Mouse (Mus musculus): ENCODE measurements around the gene Crlf2. TPM values are rescaled to one million over a fixed set of nuclear protein-coding genes. Genes with fewer than 3 reads are reported as not detected.

Crlf2 gene
- polyA plus RNA-seq (2015; fragmentation: Nextera tagmentation; extraction: Ambion mirVana), result 23.2 and 23.6 TPM in 2 replicates

GRCm38 (mm10) chr5:109558404-109559160 lies at the start of gene Crlf2:
Gene Crlf2, minus strand, starts transcription at chr5:109558993.
- peak within 1 kb of the TSS; percentile 80 for H3K9ac ChIP-seq (replicated peaks)
- no peaks in the 10 kb centered on the region for H3K27me3 ChIP-seq (replicated peaks)
- under 1% methylated on average over 55 of the region's 73 CpGs for WGBS
- peak; percentile 65 for ATAC-seq (ENCODE audit: low FRiP score)
- peak within 1 kb of the TSS; percentile 61 for H3K4me2 ChIP-seq
- peak within 1 kb of the TSS; percentile 74 for H3K4me3 ChIP-seq (replicated peaks)
- no peaks in the 10 kb centered on the region for H3K4me1 ChIP-seq
- H3K36me3 ChIP-seq, result peaks cover 21% of the 10 kb centered on the region
- H3K9me3 ChIP-seq (replicated peaks), result no peaks in the 10 kb centered on the region; the same call in 1 of the 2 replicates
- H3K27ac ChIP-seq (replicated peaks), result peak within 1 kb of the TSS; percentile 99

DNA sequence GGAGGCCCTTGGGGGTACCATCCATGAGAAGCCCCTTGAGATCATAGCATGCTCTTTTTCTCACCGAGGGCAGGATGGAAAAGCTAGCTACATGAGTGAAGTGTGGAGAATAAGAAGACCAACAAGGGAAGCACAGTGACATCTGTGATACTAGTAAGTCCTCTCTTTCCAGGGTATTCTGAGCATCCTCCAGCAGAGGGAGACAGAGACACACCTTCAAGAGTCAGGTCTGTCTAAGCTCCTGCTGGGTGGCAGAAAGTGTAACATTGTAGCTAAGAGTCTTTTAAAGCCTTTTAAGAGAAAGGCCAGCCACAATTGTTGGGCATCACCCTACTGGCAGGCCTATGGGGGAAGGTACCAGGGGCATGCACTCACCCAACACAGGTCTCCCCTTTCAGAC lies 43.8 kb upstream of the Crlf2 start:
- no peaks in the 10 kb centered on the region for H3K4me1 ChIP-seq
- no peaks in the 10 kb centered on the region for H3K27me3 ChIP-seq (replicated peaks)
- no peak overlapping the region for H3K9ac ChIP-seq (replicated peaks)
- no peak overlapping the region for H3K27ac ChIP-seq (replicated peaks)
- no peak for ATAC-seq (ENCODE audit: low FRiP score)
- H3K9me3 ChIP-seq (replicated peaks), result no peaks in the 10 kb centered on the region
- no peaks in the 10 kb centered on the region for H3K36me3 ChIP-seq
- no peak overlapping the region for H3K4me2 ChIP-seq
- 56% methylated on average over 1 of the region's 1 CpGs for WGBS
- H3K4me3 ChIP-seq (replicated peaks), result no peak overlapping the region

DNA sequence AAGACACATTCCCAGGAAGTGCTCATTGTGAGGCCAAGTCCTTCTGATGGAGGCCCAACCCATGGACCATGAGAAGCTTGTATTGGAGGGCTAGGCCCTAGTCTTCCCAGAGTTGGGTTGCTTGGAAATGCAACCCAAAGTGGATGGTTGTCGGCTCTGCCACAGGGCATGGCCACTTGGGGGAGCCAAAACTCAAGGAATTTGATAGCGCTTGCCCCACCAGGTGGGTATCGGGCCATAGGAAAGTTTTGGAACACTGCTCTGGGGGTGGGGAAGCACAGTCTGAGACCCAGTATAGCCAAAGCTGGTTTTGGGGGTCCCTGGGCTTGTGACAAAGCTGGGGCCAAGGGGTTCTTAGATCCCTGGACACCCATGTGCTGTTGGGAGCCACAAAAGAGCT lies 42.3 kb upstream of the Crlf2 start:
- Histone ChIP-seq H3K27ac (replicated peaks) (no peak overlapping the region), H3K9ac (replicated peaks) (no peak overlapping the region), H3K9me3 (replicated peaks) (no peaks in the 10 kb centered on the region), H3K4me3 (replicated peaks) (no peak overlapping the region), H3K4me1 (no peaks in the 10 kb centered on the region), H3K36me3 (no peaks in the 10 kb centered on the region), H3K27me3 (replicated peaks) (no peaks in the 10 kb centered on the region), H3K4me2 (no peak overlapping the region)
- no peak for ATAC-seq (ENCODE audit: low FRiP score)
- WGBS, result 26% methylated on average over 3 of the region's 3 CpGs

DNA sequence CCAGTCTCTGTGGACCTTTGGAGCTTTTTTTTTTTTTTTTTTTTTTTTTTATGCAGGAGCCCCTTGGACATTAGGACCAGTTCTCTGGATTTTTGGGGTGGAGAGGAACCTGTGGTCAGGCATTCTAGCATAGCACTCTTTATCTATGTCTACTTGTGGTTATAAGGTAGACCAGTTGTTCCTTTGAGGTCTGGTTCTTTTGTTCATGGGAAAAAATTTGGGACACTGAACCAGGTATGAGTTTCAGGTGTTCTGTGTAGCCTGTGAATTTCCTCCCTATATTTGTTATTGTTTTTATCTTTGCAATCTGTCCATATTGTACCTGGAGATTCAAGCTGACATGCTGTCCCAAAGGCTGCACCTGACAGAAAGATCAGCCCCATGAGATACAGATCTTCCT lies 40.1 kb upstream of the Crlf2 start:
- H3K27ac ChIP-seq (replicated peaks), result no peak overlapping the region
- H3K27me3 ChIP-seq (replicated peaks), result no peaks in the 10 kb centered on the region
- no peaks in the 10 kb centered on the region for H3K36me3 ChIP-seq
- no peak overlapping the region for H3K4me2 ChIP-seq
- H3K9me3 ChIP-seq (replicated peaks), result no peaks in the 10 kb centered on the region
- ATAC-seq (ENCODE audit: low FRiP score), result no peak
- no peaks in the 10 kb centered on the region for H3K4me1 ChIP-seq
- no peak overlapping the region for H3K9ac ChIP-seq (replicated peaks)
- H3K4me3 ChIP-seq (replicated peaks), result no peak overlapping the region

DNA sequence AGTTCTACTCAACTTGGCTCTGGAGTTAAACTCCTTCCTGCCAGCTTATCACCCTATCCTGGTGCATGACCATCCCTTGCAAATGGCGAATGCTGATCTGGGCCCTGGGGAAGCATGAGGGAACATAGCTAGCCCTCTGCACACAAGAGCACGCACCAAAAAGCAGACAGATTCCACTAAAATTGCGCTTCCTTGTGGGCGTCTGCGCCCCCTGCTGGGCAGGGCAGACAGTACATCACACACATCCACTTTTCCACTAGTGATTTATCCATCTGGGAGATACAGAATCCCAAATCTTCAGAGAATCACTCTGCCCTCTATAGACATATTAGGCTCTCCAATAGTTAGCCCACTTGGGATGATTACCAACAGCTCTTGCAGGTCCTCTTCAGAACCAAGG lies 37.9 kb upstream of the Crlf2 start:
- Histone ChIP-seq H3K4me1 (no peaks in the 10 kb centered on the region), H3K36me3 (no peaks in the 10 kb centered on the region), H3K4me3 (replicated peaks) (no peak overlapping the region), H3K4me2 (no peak overlapping the region), H3K9ac (replicated peaks) (no peak overlapping the region), H3K9me3 (replicated peaks) (no peaks in the 10 kb centered on the region), H3K27ac (replicated peaks) (no peak overlapping the region), H3K27me3 (replicated peaks) (no peaks in the 10 kb centered on the region)
- 31% methylated on average over 5 of the region's 5 CpGs for WGBS
- ATAC-seq (ENCODE audit: low FRiP score), result no peak

DNA sequence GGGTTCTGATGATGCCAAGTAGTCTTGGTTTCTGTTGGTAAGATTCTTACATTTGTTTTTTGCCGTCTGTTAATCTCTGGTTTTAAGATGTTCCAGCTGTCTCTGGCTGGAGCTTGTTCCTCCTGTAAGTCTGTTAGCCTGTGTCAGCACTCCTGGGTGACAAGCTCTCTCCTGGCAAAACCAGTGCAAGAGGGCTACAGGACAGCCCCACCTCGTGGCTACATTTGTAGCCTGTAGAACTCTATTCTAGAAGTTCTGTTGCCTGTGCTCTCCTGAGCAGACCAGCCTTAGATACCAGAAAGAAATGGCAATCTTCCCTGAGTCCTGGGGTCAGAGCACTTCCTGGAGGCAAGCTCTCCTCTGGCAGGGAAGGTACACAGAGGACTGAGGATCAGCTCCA lies 4.0 kb upstream of the Crlf2 start:
- no peak overlapping the region for H3K4me2 ChIP-seq
- no peaks in the 10 kb centered on the region for H3K36me3 ChIP-seq
- H3K4me3 ChIP-seq (replicated peaks), result no peak overlapping the region
- no peaks in the 10 kb centered on the region for H3K9me3 ChIP-seq (replicated peaks)
- no peaks in the 10 kb centered on the region for H3K4me1 ChIP-seq
- no peaks in the 10 kb centered on the region for H3K27me3 ChIP-seq (replicated peaks)
- no peak overlapping the region for H3K9ac ChIP-seq (replicated peaks)
- ATAC-seq (ENCODE audit: low FRiP score), result no peak
- 65% methylated on average over 2 of the region's 2 CpGs for WGBS
- no peak overlapping the region for H3K27ac ChIP-seq (replicated peaks)

DNA sequence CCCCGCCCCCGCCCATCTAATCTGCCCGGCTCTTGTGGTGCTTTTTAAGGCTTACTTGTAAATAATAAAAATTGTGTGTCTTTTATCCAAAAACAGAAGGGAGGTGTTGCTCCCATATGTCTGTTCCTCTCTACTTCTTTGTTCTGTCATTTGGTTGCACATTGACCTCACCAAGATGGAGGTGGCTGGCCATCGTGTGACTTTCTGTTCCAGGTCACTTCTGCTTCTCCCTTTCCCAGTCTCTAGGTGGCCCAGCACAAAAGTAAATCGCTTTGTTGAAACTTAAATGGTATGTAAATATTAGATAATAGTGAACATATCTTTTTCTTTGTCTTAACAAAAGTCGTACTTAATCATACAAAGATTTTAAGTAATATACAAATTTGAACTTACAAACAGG lies 398 bp upstream of the Crlf2 start:
- Histone ChIP-seq H3K9ac (replicated peaks) (no peak overlapping the region; the same call in 1 of the 2 replicates), H3K4me3 (replicated peaks) (peak overlapping the region; percentile 74), H3K27me3 (replicated peaks) (no peaks in the 10 kb centered on the region), H3K9me3 (replicated peaks) (no peaks in the 10 kb centered on the region; the same call in 1 of the 2 replicates), H3K27ac (replicated peaks) (peak overlapping the region; percentile 99), H3K36me3 (peaks cover 19% of the 10 kb centered on the region), H3K4me1 (no peaks in the 10 kb centered on the region), H3K4me2 (peak overlapping the region; percentile 61)
- ATAC-seq (ENCODE audit: low FRiP score), result no peak
- 25% methylated on average over 6 of the region's 6 CpGs for WGBS

- H3K27me3 ChIP-seq (replicated peaks), result no peaks in the 10 kb centered on the region
- peak overlapping the region; percentile 61 for H3K4me2 ChIP-seq
- under 1% methylated on average over 9 of the region's 9 CpGs for WGBS
- peak overlapping the region; percentile 74 for H3K4me3 ChIP-seq (replicated peaks)
- no peaks in the 10 kb centered on the region; the same call in 1 of the 2 replicates for H3K9me3 ChIP-seq (replicated peaks)
- peak overlapping the region; percentile 99 for H3K27ac ChIP-seq (replicated peaks)
- peaks cover 23% of the 10 kb centered on the region for H3K36me3 ChIP-seq
- peak overlapping the region; percentile 80 for H3K9ac ChIP-seq (replicated peaks)
- no peak for ATAC-seq (ENCODE audit: low FRiP score)
- H3K4me1 ChIP-seq, result no peaks in the 10 kb centered on the region
Observed at GRCm38 (mm10) chr5:109558123-109558403, 730 bp downstream of the Crlf2 start.

- Histone ChIP-seq H3K4me2 (peak overlapping the region; percentile 61), H3K9me3 (replicated peaks) (no peaks in the 10 kb centered on the region; the same call in 1 of the 2 replicates), H3K36me3 (peaks cover 23% of the 10 kb centered on the region), H3K4me3 (replicated peaks) (peak overlapping the region; percentile 74), H3K27me3 (replicated peaks) (no peaks in the 10 kb centered on the region), H3K9ac (replicated peaks) (peak overlapping the region; percentile 80), H3K27ac (replicated peaks) (peak overlapping the region; percentile 99), H3K4me1 (no peaks in the 10 kb centered on the region)
- ATAC-seq (ENCODE audit: low FRiP score), result peak; percentile 80
- under 1% methylated on average over 35 of the region's 35 CpGs for WGBS
Observed at GRCm38 (mm10) chr5:109557321-109558122, 1.3 kb downstream of the Crlf2 start.

DNA sequence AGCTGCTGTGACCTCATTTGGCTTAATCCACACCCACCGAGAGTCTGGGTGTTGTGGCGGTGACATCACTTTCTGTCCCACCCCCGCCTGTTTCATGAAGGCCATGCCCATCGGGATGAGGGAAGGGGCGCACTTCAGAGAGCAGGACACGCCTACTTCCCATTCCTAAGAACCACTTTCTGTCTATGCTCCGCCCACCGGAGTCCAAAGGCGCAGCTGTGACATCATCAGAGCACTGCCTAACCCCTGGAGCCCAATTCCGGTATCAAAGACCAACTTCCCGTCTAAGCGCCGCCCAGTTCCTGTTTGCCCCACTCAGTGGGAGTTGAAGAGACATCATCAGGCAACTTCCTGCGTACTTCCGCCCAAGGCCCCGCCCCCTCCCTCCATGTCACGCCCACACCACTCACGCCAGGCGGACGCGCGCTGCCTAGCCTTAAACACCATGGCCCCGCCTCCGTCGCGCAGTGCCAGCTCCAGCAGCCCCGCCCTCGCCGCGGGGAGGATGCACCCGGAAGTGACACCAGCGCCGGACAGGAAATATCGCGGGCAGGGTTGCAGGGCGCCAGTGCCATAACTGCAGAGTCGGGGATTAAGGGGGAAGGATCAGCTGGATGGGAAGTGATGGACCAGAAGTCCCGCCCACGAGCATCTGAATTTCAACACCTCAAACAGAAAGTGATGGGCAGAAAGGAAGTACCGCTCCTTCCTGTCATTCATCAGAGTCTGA lies 2.0 kb downstream of the Crlf2 start:
- H3K27ac ChIP-seq (replicated peaks), result peak overlapping the region; percentile 99
- peak overlapping the region; percentile 74 for H3K4me3 ChIP-seq (replicated peaks)
- WGBS, result 6% methylated on average over 40 of the region's 40 CpGs
- ATAC-seq (ENCODE audit: low FRiP score), result peak; percentile 73
- H3K9ac ChIP-seq (replicated peaks), result peak overlapping the region; percentile 23; the same call in 1 of the 2 replicates
- H3K9me3 ChIP-seq (replicated peaks), result no peaks in the 10 kb centered on the region; the same call in 1 of the 2 replicates
- H3K36me3 ChIP-seq, result peaks cover 23% of the 10 kb centered on the region
- peak overlapping the region; percentile 61 for H3K4me2 ChIP-seq
- H3K4me1 ChIP-seq, result no peaks in the 10 kb centered on the region
- H3K27me3 ChIP-seq (replicated peaks), result no peaks in the 10 kb centered on the region

DNA sequence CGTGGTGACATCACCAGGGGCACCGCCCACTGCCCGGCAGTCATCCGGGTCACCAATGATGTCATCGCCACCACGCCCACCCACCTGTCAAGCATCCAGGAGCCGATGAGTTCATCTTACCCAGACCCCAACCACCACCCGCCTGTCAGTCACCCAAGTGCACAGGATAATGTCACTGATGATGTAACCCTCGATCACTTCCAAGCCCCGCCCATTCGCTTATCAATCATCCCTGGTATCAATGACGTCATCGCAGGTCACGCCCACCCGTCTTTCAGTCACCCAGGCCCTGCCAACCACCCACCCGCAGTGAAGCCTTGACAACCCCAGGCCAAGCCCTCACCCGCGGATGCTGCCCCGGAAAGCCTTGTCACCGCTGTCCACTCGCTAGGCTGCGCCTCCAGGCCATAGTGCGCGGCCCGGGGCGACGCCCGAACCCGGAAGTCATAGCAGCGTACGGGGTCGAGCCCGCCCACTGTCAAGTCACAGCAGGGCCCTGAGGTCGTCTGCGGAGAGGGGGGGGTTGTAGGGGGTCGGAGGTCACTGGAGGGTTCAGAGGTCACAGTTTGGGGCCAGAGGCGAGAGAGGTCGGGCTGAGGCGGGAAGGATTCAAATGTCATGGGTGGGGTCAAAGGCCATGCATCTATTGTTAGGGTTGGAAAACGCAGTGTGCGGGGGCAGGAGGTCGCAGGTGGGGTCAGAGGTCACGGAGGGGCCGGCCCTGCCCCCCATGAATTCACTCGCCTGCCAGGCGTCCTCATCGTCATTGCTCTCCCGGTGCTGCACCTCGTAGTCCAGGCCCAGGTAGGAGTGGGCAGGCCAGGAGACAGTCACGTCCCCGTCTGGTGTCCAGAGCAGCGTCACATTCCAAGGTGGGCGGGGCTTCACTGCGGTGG lies 2.9 kb downstream of the Crlf2 start:
- Histone ChIP-seq H3K4me3 (replicated peaks) (peak overlapping the region; percentile 74), H3K4me2 (peak overlapping the region; percentile 61), H3K36me3 (peaks cover 23% of the 10 kb centered on the region), H3K9ac (replicated peaks) (no peak overlapping the region), H3K27me3 (replicated peaks) (no peaks in the 10 kb centered on the region), H3K4me1 (no peaks in the 10 kb centered on the region), H3K9me3 (replicated peaks) (peaks cover 5% of the 10 kb centered on the region; the same call in 1 of the 2 replicates), H3K27ac (replicated peaks) (peak overlapping the region; percentile 99)
- 79% methylated on average over 54 of the region's 54 CpGs for WGBS
- ATAC-seq (ENCODE audit: low FRiP score), result peak; percentile 8
